Mouse (Mus musculus): ENCODE results near the gene Il1rl1.

- TF ChIP-seq CTCF (conservative IDR thresholded peaks at IDR 0.05; ENCODE audit: low read length), result no peak
- TF ChIP-seq POU5F1 (IDR thresholded peaks at IDR 0.05; ENCODE audit: borderline replicate concordance, low read length), result no peak
- no peak for TF ChIP-seq NANOG (IDR thresholded peaks at IDR 0.05; ENCODE audit: borderline replicate concordance, low read length)
Measured at GRCm38 (mm10) chr1:40435936-40436335, 6.6 kb downstream of the Il1rl1 start.
